Mouse (Mus musculus) ES-Bruce4 (cell line): ENCODE results near the gene Sfrp5.

Experiments
- CTCF ChIP-seq: IDR thresholded peaks from one replicate; pipeline ENCODE4 v1.8.1; 2011; ENCODE audit warnings: low read depth, low read length
- EP300 ChIP-seq: IDR thresholded peaks from 2 replicates; pipeline ENCODE4 v1.6.1; 2011; ENCODE audit warnings: low read depth, low read length; ENCODE audit not compliant: insufficient read depth
- POLR2A ChIP-seq: IDR thresholded peaks from one replicate; pipeline ENCODE4 v1.8.1; 2011; ENCODE audit warnings: low read length; ENCODE audit not compliant: insufficient read depth

DNA sequence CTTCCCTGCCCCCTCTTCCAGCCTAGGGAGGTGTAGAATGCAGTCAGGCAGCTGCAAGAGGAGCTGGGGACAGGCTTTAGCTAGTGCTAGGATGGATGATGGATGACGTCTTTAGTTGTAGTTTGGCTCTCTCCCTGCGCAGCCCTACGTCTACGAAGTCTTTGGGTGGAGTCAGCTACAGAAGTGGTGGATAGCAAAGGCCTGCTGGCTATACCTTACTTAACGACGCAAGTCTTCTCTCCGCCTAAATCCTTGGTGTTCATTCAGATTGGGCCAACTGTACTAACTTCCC is 53.5 kb downstream of the Sfrp5 start:
- TF ChIP-seq CTCF (no peak), POLR2A (no peak), EP300 (no peak)
